Mouse (Mus musculus) lung, postnatal 0 days (tissue): Measurements from ENCODE around the gene Shtn1. TPM values are rescaled to one million over a fixed set of nuclear protein-coding genes. Genes with fewer than 3 reads are reported as not detected.

Source experiments
- ATAC-seq: fragments of 200-750 bp; cut with Nextera tagmentation; 2 replicates; pipeline ENCODE4 v1.8.0; 2017; ENCODE audit warnings: moderate library complexity
- DNase-seq: peaks from one replicate; pipeline ENCODE4 v3.0.0-alpha.2; 2016; ENCODE audit warnings: low spot score
- H3K27ac ChIP-seq: fragments of 300-500 bp; sonication (generic); 2 replicates; pipeline ENCODE4 v1.5.1; 2014; ENCODE audit warnings: antibody characterized with exemption, mild to moderate bottlenecking, low read length, mixed read lengths
- H3K27me3 ChIP-seq: fragments of 300-500 bp; sonication (generic); replicated peaks from 2 replicates; pipeline ENCODE4 v1.6.1; 2014; ENCODE audit warnings: low read length, mixed read lengths; ENCODE audit not compliant: insufficient read depth
- H3K36me3 ChIP-seq: fragments of 300-500 bp; sonication (generic); 2 replicates; pipeline ENCODE4 v1.6.1; 2014; ENCODE audit warnings: low read length, mixed read lengths; ENCODE audit not compliant: insufficient read depth
- H3K4me1 ChIP-seq: fragments of 300-500 bp; sonication (generic); 2 replicates; pipeline ENCODE4 v1.6.1; 2014; ENCODE audit warnings: antibody characterized with exemption, low read depth, low read length, mixed read lengths; ENCODE audit not compliant: insufficient read depth
- H3K4me2 ChIP-seq: fragments of 300-500 bp; sonication (generic); replicated peaks from 2 replicates; pipeline ENCODE4 v1.6.1; 2014; ENCODE audit warnings: low read depth, mild to moderate bottlenecking, low read length, moderate library complexity, mixed read lengths
- H3K4me3 ChIP-seq: fragments of 300-500 bp; sonication (generic); 2 replicates; pipeline ENCODE4 v1.5.1; 2014; ENCODE audit warnings: low read depth, low read length
- H3K9ac ChIP-seq: fragments of 300-500 bp; sonication (generic); replicated peaks from 2 replicates; pipeline ENCODE4 v1.6.1; 2014; ENCODE audit warnings: low read depth, mild to moderate bottlenecking
- H3K9me3 ChIP-seq: fragments of 300-500 bp; sonication (generic); 2 replicates; pipeline ENCODE4 v1.6.1; 2016; ENCODE audit warnings: low read length, mixed read lengths
- CTCF ChIP-seq: IDR thresholded peaks from 2 replicates; pipeline ENCODE4 v1.5.1; 2016; ENCODE audit warnings: antibody characterized with exemption, mild to moderate bottlenecking
- EP300 ChIP-seq: IDR thresholded peaks from 2 replicates; pipeline ENCODE4 v1.6.1; 2016; ENCODE audit warnings: antibody characterized with exemption, mild to moderate bottlenecking, control low read depth
- WGBS: fragments of 180-500 bp; shearing (Covaris S2); extraction: QIAGEN DNeasy Blood & Tissue Kit; methylation state at CpG from one replicate; pipeline ENCODE4 v1.1.7; 2014; 5-methylcytosine and 5-hydroxymethylcytosine counted together
- polyA plus RNA-seq: library from polyadenylated mRNA; unstranded; fragments of >200 nt; fragmentation: Nextera tagmentation; extraction: Ambion mirVana; gene quantifications from 2 replicates; pipeline ENCODE4 v1.2.1, GENCODE M21; 2015

Shtn1 gene
- polyA plus RNA-seq = 8.8 and 9.0 TPM in 2 replicates

GRCm38 (mm10) chr19:59075472-59076101 is at the start of gene Shtn1:
Gene Shtn1, minus strand, starts transcription at chr19:59076100.
- no peak for TF ChIP-seq EP300
- no peak for TF ChIP-seq CTCF
- H3K27me3 ChIP-seq = peaks cover 3% of the 10 kb centered on the region; the same call in 1 of the 2 replicates
- peak within 1 kb of the TSS; percentile 70 for H3K4me2 ChIP-seq
- peak within 1 kb of the TSS; percentile 53 for H3K4me3 ChIP-seq
- DNase-seq (peak; percentile 76), ATAC-seq (peak; percentile 94)
- no peaks in the 10 kb centered on the region for H3K4me1 ChIP-seq
- no peaks in the 10 kb centered on the region for H3K36me3 ChIP-seq
- H3K27ac ChIP-seq = peak within 1 kb of the TSS; percentile 59
- H3K9ac ChIP-seq = peak within 1 kb of the TSS; percentile 39
- WGBS = under 1% methylated on average over 28 of the region's 46 CpGs
- H3K9me3 ChIP-seq = no peaks in the 10 kb centered on the region

DNA sequence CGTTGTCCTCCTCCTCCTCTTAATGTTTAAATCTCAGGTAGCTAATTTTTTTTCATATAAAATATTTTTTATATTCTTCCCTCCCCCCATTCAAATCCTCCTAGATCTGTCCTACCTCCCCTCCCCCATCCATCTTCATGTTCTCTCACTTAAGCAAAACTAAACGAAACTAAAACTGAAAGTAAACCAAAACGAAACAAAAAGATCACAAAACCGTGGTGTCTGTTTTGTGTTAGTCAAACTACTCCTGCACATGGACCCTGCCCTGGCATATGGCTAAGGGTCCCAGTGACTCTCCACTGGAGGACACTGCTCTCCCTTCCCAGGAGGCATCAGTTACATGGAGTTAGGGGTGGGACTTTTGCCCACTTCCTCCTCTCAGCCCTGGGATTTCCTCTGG is 38.3 kb upstream of the Shtn1 start:
- H3K4me3 ChIP-seq = no peak overlapping the region
- no peak overlapping the region for H3K9ac ChIP-seq
- no peak for ATAC-seq

GRCm38 (mm10) chr19:59109937-59110336 is 34.0 kb upstream of the Shtn1 start:
- no peak overlapping the region for H3K9ac ChIP-seq
- no peak overlapping the region for H3K4me3 ChIP-seq
- H3K36me3 ChIP-seq = no peaks in the 10 kb centered on the region
- H3K9me3 ChIP-seq = no peaks in the 10 kb centered on the region
- no peak overlapping the region for H3K27ac ChIP-seq
- WGBS = 26% methylated on average over 1 of the region's 1 CpGs
- H3K4me1 ChIP-seq = no peaks in the 10 kb centered on the region
- H3K4me2 ChIP-seq = no peak overlapping the region
- no peaks in the 10 kb centered on the region for H3K27me3 ChIP-seq
- no peak for TF ChIP-seq CTCF
- no peak for TF ChIP-seq EP300
- no peak for ATAC-seq
- DNase-seq = no peak

More for the DNA sequence above, 38.3 kb upstream of the Shtn1 start:
- Histone ChIP-seq H3K4me2 (peak overlapping the region; percentile 25; the same call in 1 of the 2 replicates), H3K9me3 (no peaks in the 10 kb centered on the region), H3K27me3 (no peaks in the 10 kb centered on the region), H3K36me3 (no peaks in the 10 kb centered on the region), H3K4me1 (no peaks in the 10 kb centered on the region), H3K27ac (no peak overlapping the region)
- no peak for TF ChIP-seq EP300
- TF ChIP-seq CTCF = no peak
- peak; percentile 12 for DNase-seq
- 44% methylated on average over 4 of the region's 4 CpGs for WGBS

DNA sequence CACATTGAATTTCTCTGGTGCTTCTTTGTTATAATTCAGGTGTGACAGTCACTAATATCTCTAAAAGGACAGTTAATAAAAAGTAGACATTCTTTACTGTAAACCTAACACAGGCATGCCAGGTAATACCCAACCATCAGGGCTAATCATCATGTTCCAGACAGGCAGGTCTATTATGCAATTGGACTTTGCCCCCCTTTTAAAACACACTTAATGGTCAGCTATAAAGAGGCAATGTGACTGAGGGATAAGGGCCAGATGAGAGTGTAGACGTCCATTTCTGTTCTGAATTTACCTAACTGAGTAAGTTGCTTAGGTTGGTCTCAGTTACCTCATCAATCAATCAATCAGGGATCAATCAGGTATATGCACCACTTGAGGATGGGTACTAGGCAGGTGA is 22.4 kb upstream of the Shtn1 start:
- H3K4me2 ChIP-seq = no peak overlapping the region
- WGBS = 43% methylated on average over 1 of the region's 1 CpGs

DNA sequence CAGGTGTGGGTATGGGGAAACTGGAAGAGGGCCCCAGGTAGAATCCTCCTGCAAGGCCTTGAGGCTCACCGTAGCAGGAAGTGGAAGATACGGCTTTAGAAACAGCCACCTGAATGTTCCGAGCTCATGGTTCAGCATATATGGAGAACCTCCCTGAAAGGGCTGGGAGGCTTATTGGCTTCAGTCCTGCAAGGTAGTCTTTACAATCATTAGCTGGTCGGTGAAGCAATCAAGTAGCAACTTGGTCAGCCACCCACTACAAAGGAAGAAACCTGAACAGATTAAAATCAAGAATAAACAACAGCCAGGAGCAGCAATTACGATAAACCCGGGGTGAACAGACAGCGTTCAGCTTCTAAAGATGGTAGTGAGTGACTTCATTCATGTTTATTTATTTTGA is 16.4 kb upstream of the Shtn1 start:
- TF ChIP-seq CTCF (no peak), EP300 (no peak)
- no peak for ATAC-seq
- DNase-seq = no peak
- Histone ChIP-seq H3K4me1 (no peaks in the 10 kb centered on the region), H3K27me3 (no peaks in the 10 kb centered on the region), H3K36me3 (no peaks in the 10 kb centered on the region), H3K27ac (no peak overlapping the region), H3K9me3 (no peaks in the 10 kb centered on the region), H3K4me3 (no peak overlapping the region), H3K9ac (no peak overlapping the region), H3K4me2 (no peak overlapping the region)
- 67% methylated on average over 7 of the region's 7 CpGs for WGBS

More for the DNA sequence above, 22.4 kb upstream of the Shtn1 start:
- Histone ChIP-seq H3K4me1 (no peaks in the 10 kb centered on the region), H3K4me3 (no peak overlapping the region), H3K27me3 (no peaks in the 10 kb centered on the region), H3K27ac (no peak overlapping the region), H3K9ac (no peak overlapping the region), H3K9me3 (0 out of 2 replicates have a peak, but pooled peaks cover 5% of the 10 kb centered on the region), H3K36me3 (no peaks in the 10 kb centered on the region)
- no peak for ATAC-seq
- no peak for TF ChIP-seq EP300
- TF ChIP-seq CTCF = no peak
- DNase-seq = no peak

GRCm38 (mm10) chr19:59090337-59090736 is 14.4 kb upstream of the Shtn1 start:
- H3K4me3 ChIP-seq = no peak overlapping the region
- H3K27ac ChIP-seq = no peak overlapping the region
- no peaks in the 10 kb centered on the region for H3K36me3 ChIP-seq
- TF ChIP-seq EP300 (no peak), CTCF (no peak)
- no peak overlapping the region for H3K9ac ChIP-seq
- WGBS = 40% methylated on average over 1 of the region's 1 CpGs
- no peak overlapping the region for H3K4me2 ChIP-seq
- H3K4me1 ChIP-seq = no peaks in the 10 kb centered on the region
- H3K9me3 ChIP-seq = no peaks in the 10 kb centered on the region
- H3K27me3 ChIP-seq = no peaks in the 10 kb centered on the region
- ATAC-seq (no peak), DNase-seq (peak; percentile 50)
